Mouse (Mus musculus) olfactory bulb, adult 2 months (tissue): ENCODE measurements around the gene Gm17581.

Experiments
- CTCF ChIP-seq: fragments of 200-500 bp; IDR thresholded peaks from 2 replicates; pipeline ENCODE4 v1.5.1; 2012; ENCODE audit warnings: low read depth, mild to moderate bottlenecking, low read length, moderate library complexity; ENCODE audit not compliant: insufficient read depth
- POLR2A ChIP-seq: fragments of 200-500 bp; IDR thresholded peaks from 2 replicates; pipeline ENCODE4 v1.6.1; 2012; ENCODE audit warnings: mild to moderate bottlenecking, low read depth, low read length, moderate library complexity; ENCODE audit not compliant: insufficient read depth

DNA sequence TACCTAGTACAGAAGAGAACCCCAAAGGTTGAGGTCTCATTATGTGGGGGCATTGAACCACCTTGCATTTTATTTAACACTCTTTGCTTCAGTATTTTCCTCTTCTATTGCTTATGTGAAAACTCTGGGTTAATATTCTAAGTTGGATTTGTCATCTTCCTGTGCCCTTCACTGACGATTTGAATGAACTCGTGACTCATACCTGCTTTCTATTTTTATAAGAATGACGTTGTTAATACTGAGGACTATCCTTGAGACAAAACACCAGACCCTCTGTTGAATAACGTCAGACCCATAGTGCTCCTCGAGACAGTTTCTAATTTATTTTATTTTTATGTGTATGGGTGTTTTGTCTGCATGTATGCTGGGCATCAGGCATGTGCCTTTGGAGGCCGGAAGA, 1.3 kb upstream of the Gm17581 start:
- TF ChIP-seq POLR2A (no peak), CTCF (no peak)
